Mouse (Mus musculus) spleen, adult 2 months (tissue): ENCODE data around the gene Tubgcp5. TPM values are rescaled to one million over a fixed set of nuclear protein-coding genes. Genes with fewer than 3 reads are reported as not detected.

Experiments used
- DNase-seq, 2 experiments: peaks; one replicate each; pipeline versions ENCODE4 v3.0.0 to v3.0.0-alpha.2; 2012 to 2021; ENCODE audit warnings: low spot score in 2 of 2, low read depth in 1 of 2
- H3K27ac ChIP-seq: fragments of 200-500 bp; 2 replicates; pipeline ENCODE4 v1.5.1; 2012; ENCODE audit warnings: low read length, inconsistent platforms; ENCODE audit not compliant: insufficient read depth
- H3K27me3 ChIP-seq: fragments of 200-500 bp; 2 replicates; pipeline ENCODE4 v1.6.1; 2012; ENCODE audit warnings: mild to moderate bottlenecking, moderate library complexity, low read length, inconsistent platforms; ENCODE audit not compliant: control insufficient read depth, insufficient read depth
- H3K36me3 ChIP-seq: fragments of 200-500 bp; 2 replicates; pipeline ENCODE4 v1.6.1; 2012; ENCODE audit warnings: mild to moderate bottlenecking, low read length, inconsistent platforms; ENCODE audit not compliant: control insufficient read depth, insufficient read depth
- H3K4me1 ChIP-seq: fragments of 200-500 bp; 2 replicates; pipeline ENCODE4 v1.6.1; 2011; ENCODE audit warnings: inconsistent platforms; ENCODE audit not compliant: control insufficient read depth, insufficient read depth, insufficient read length
- H3K4me3 ChIP-seq: fragments of 200-500 bp; 2 replicates; pipeline ENCODE4 v1.5.1; 2011; ENCODE audit warnings: mild to moderate bottlenecking, inconsistent platforms; ENCODE audit not compliant: insufficient read depth, insufficient read length; ENCODE audit errors: extremely low read depth
- CTCF ChIP-seq: fragments of 200-500 bp; IDR thresholded peaks from 2 replicates; pipeline ENCODE4 v1.5.1; 2011; ENCODE audit warnings: mild to moderate bottlenecking, inconsistent platforms; ENCODE audit not compliant: insufficient read depth, insufficient read length, insufficient replicate concordance; ENCODE audit errors: extremely low read depth
- POLR2A ChIP-seq: fragments of 200-500 bp; IDR thresholded peaks from 2 replicates; pipeline ENCODE4 v1.6.1; 2011; ENCODE audit warnings: low read depth, low read length, inconsistent platforms
- WGBS: fragments of 180-500 bp; shearing (Covaris S2); methylation state at CpG from one replicate; pipeline ENCODE4 v1.1.7; 2018; 5-methylcytosine and 5-hydroxymethylcytosine counted together
- polyA plus RNA-seq: library from polyadenylated mRNA; depleted of rRNA; stranded (reverse); fragments of >200 nt; gene quantifications from 2 replicates; pipeline ENCODE4 v1.2.3, GENCODE M21; 2012

The Tubgcp5 gene
- polyA plus RNA-seq, 1 experiment, result 2.9 TPM

GRCm38 (mm10) chr7:55859956-55860355 lies 66.0 kb downstream of the Tubgcp5 start:
- Histone ChIP-seq H3K36me3 (no peaks in the 10 kb centered on the region), H3K27me3 (no peaks in the 10 kb centered on the region), H3K27ac (no peak overlapping the region), H3K4me3 (no peak overlapping the region), H3K4me1 (peaks cover 4% of the 10 kb centered on the region; the same call in 1 of the 2 replicates)
- DNase-seq, result no peak
- no peak for TF ChIP-seq POLR2A
- no peak for TF ChIP-seq CTCF
- 84% methylated on average over 6 of the region's 6 CpGs for WGBS

GRCm38 (mm10) chr7:55861175-55861574 lies 67.2 kb downstream of the Tubgcp5 start:
- no peak overlapping the region for H3K4me3 ChIP-seq
- WGBS, result 92% methylated on average over 4 of the region's 4 CpGs

GRCm38 (mm10) chr7:55865044-55865443 lies 71.1 kb downstream of the Tubgcp5 start:
- Histone ChIP-seq H3K4me1 (peaks cover 5% of the 10 kb centered on the region; the same call in 1 of the 2 replicates), H3K27me3 (no peaks in the 10 kb centered on the region), H3K27ac (no peak overlapping the region), H3K36me3 (no peaks in the 10 kb centered on the region), H3K4me3 (no peak overlapping the region)
- TF ChIP-seq POLR2A, result no peak
- no peak for DNase-seq

More at GRCm38 (mm10) chr7:55861175-55861574, 67.2 kb downstream of the Tubgcp5 start:
- DNase-seq, result no peak
- Histone ChIP-seq H3K27me3 (no peaks in the 10 kb centered on the region), H3K27ac (no peak overlapping the region), H3K36me3 (no peaks in the 10 kb centered on the region), H3K4me1 (peaks cover 6% of the 10 kb centered on the region; the same call in 1 of the 2 replicates)
- no peak for TF ChIP-seq CTCF
- TF ChIP-seq POLR2A, result no peak

GRCm38 (mm10) chr7:55865750-55866416 lies 71.9 kb downstream of the Tubgcp5 start:
- no peak for DNase-seq
- WGBS, result 80% methylated on average over 8 of the region's 8 CpGs
- Histone ChIP-seq H3K27me3 (no peaks in the 10 kb centered on the region), H3K4me1 (peaks cover 5% of the 10 kb centered on the region; the same call in 1 of the 2 replicates), H3K4me3 (no peak overlapping the region), H3K27ac (no peak overlapping the region), H3K36me3 (no peaks in the 10 kb centered on the region)
- TF ChIP-seq POLR2A (no peak), CTCF (no peak)

- 35% methylated on average over 7 of the region's 7 CpGs for WGBS
- Histone ChIP-seq H3K4me3 (no peak overlapping the region), H3K36me3 (no peaks in the 10 kb centered on the region), H3K27ac (no peak overlapping the region), H3K27me3 (no peaks in the 10 kb centered on the region), H3K4me1 (peaks cover 5% of the 10 kb centered on the region; the same call in 1 of the 2 replicates)
- no peak for DNase-seq
- no peak for TF ChIP-seq CTCF
- no peak for TF ChIP-seq POLR2A
Measured at GRCm38 (mm10) chr7:55868247-55868646, 74.3 kb downstream of the Tubgcp5 start.

- no peaks in the 10 kb centered on the region for H3K27me3 ChIP-seq
- no peak for DNase-seq
- H3K4me3 ChIP-seq, result no peak overlapping the region
- peaks cover 5% of the 10 kb centered on the region; the same call in 1 of the 2 replicates for H3K4me1 ChIP-seq
- WGBS, result 73% methylated on average over 3 of the region's 3 CpGs
- TF ChIP-seq POLR2A (no peak), CTCF (no peak)
- H3K27ac ChIP-seq, result no peak overlapping the region
- 0 out of 2 replicates have a peak, but pooled peaks cover 2% of the 10 kb centered on the region for H3K36me3 ChIP-seq
Measured at GRCm38 (mm10) chr7:55869220-55869619, 75.3 kb downstream of the Tubgcp5 start.

GRCm38 (mm10) chr7:55870340-55871020 lies 76.5 kb downstream of the Tubgcp5 start:
- H3K27me3 ChIP-seq, result no peaks in the 10 kb centered on the region
- no peak overlapping the region for H3K27ac ChIP-seq
- peaks cover 5% of the 10 kb centered on the region; the same call in 1 of the 2 replicates for H3K4me1 ChIP-seq
- H3K36me3 ChIP-seq, result 0 out of 2 replicates have a peak, but pooled peaks cover 2% of the 10 kb centered on the region
- 85% methylated on average over 6 of the region's 6 CpGs for WGBS
- no peak for DNase-seq
- no peak overlapping the region for H3K4me3 ChIP-seq
- TF ChIP-seq POLR2A (no peak), CTCF (no peak)
